Mouse (Mus musculus) heart, adult 8-10 months (tissue): ENCODE results near the gene Zfhx3. TPM values are rescaled to one million over a fixed set of nuclear protein-coding genes. Genes with fewer than 3 reads are reported as not detected.

ENCODE experiments used
- DNase-seq: peaks from one replicate; pipeline ENCODE4 v3.0.0; 2022; ENCODE audit warnings: low spot score
- total RNA-seq, 4 experiments: library from RNA; stranded (reverse); gene quantifications; 2 replicates each; pipeline ENCODE4 v1.2.4; 2022

The Zfhx3 gene
- total RNA-seq, 4 experiments from 2014 or later = 7.7 to 8.0 (median 7.8) TPM

GRCm38 (mm10) chr8:108886599-108887255 lies 944.3 kb downstream of the Zfhx3 start:
- DNase-seq = peak; percentile 83

GRCm38 (mm10) chr8:108887256-108887615 lies 944.8 kb downstream of the Zfhx3 start:
- DNase-seq = no peak

GRCm38 (mm10) chr8:108887890-108888289 lies 945.4 kb downstream of the Zfhx3 start:
- no peak for DNase-seq

- no peak for DNase-seq
Observed at GRCm38 (mm10) chr8:108888924-108889323, 946.5 kb downstream of the Zfhx3 start.

GRCm38 (mm10) chr8:108889406-108889805 lies 947.0 kb downstream of the Zfhx3 start:
- DNase-seq = no peak

- no peak for DNase-seq
Observed at GRCm38 (mm10) chr8:108894287-108894686, 951.8 kb downstream of the Zfhx3 start.

GRCm38 (mm10) chr8:108896468-108897346 lies 954.3 kb downstream of the Zfhx3 start:
- DNase-seq = peak; percentile 79

- DNase-seq = no peak
Observed at GRCm38 (mm10) chr8:108897347-108898100, 955.1 kb downstream of the Zfhx3 start.

- no peak for DNase-seq
Observed at GRCm38 (mm10) chr8:108899251-108899771, 956.9 kb downstream of the Zfhx3 start.

- no peak for DNase-seq
Observed at GRCm38 (mm10) chr8:108900541-108900940, 958.1 kb downstream of the Zfhx3 start.

GRCm38 (mm10) chr8:108901208-108901607 lies 958.8 kb downstream of the Zfhx3 start:
- DNase-seq = no peak

GRCm38 (mm10) chr8:108903550-108903949 lies 961.1 kb downstream of the Zfhx3 start:
- no peak for DNase-seq

- DNase-seq = no peak
Observed at GRCm38 (mm10) chr8:108904288-108904971, 962.0 kb downstream of the Zfhx3 start.

GRCm38 (mm10) chr8:108908066-108908465 lies 965.6 kb downstream of the Zfhx3 start:
- no peak for DNase-seq

- DNase-seq = no peak
Observed at GRCm38 (mm10) chr8:108908540-108908939, 966.1 kb downstream of the Zfhx3 start.

GRCm38 (mm10) chr8:108909035-108909434 lies 966.6 kb downstream of the Zfhx3 start:
- no peak for DNase-seq

GRCm38 (mm10) chr8:108909455-108909854 lies 967.0 kb downstream of the Zfhx3 start:
- DNase-seq = no peak

- DNase-seq = peak; percentile 55
Observed at GRCm38 (mm10) chr8:108910843-108911242, 968.4 kb downstream of the Zfhx3 start.

GRCm38 (mm10) chr8:108911511-108911910 lies 969.1 kb downstream of the Zfhx3 start:
- DNase-seq = peak; percentile 90

GRCm38 (mm10) chr8:108912998-108913397 lies 970.6 kb downstream of the Zfhx3 start:
- DNase-seq = no peak

GRCm38 (mm10) chr8:108915425-108915824 lies 973.0 kb downstream of the Zfhx3 start:
- DNase-seq = no peak
